Mouse (Mus musculus): Measurements from ENCODE around the gene Ireb2. TPM values are rescaled to one million over a fixed set of nuclear protein-coding genes. Genes with fewer than 3 reads are reported as not detected.

The Ireb2 gene
- polyA plus RNA-seq, 1 experiment from 2014 or later = 67.4 TPM

DNA sequence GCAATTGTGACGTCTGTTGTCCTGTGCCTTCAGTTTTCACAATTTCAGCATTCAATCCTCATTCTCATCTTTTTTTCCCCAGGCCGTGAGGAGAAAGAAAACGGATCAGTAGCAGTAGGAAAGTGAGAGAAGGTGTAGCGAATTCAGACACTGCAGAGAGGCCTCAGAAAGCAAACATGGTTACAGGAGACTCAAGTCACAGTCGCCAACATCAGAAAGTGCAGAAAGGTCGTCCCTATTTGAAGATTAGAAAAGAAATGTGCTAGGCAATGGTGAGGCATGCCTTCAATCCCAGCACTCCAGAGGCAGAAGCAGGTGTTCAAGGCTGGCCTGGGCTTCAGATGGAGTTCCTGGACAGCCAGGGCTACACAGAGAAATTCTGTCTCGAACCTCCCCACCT, 52.0 kb downstream of the Ireb2 start:
- Histone ChIP-seq H3K9ac (replicated peaks; ENCODE audit: low read length) (no peak overlapping the region), H3K4me1 (ENCODE audit: control insufficient read depth, insufficient read depth, low read length) (no peaks in the 10 kb centered on the region), H3K27ac (replicated peaks; ENCODE audit: low read depth, low read length) (no peak overlapping the region), H3K9me3 (replicated peaks; ENCODE audit: control insufficient read depth, low read length) (no peaks in the 10 kb centered on the region), H3K4me2 (ENCODE audit: low read depth, low read length) (no peak overlapping the region), H3K4me3 (ENCODE audit: low read depth, low read length) (no peak overlapping the region), H3K27me3 (ENCODE audit: control insufficient read depth, insufficient read depth, low read length) (no peaks in the 10 kb centered on the region), H3K36me3 (replicated peaks; ENCODE audit: control insufficient read depth, insufficient read depth, low read depth, low read length) (no peaks in the 10 kb centered on the region)
- DNase-seq (ENCODE audit: low spot score) (no peak), ATAC-seq (replicated peaks; ENCODE audit: insufficient number of reproducible peaks, low FRiP score, low TSS enrichment, low read depth) (no peak)
- WGBS = 61% methylated on average over 7 of the region's 7 CpGs

DNA sequence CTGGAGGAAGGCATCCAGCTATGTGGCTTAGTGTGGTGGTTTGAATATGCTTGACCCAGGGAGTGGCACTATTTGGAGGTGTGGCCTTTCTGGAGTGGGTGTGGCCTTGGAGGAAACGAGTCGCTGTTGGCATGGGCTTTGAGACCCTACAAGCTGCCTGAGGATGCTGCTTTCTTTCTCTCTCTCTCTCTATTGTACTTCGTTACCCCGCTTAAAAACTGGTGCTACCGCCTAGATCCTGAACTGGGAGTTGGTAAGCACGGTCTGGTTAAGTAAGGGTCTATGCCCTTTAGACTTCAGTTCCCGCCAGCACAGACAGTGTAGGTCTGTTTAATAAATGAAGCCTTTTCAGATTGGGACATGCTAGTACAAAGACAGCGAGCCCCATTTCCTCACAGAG, 52.8 kb downstream of the Ireb2 start:
- ATAC-seq (replicated peaks; ENCODE audit: insufficient number of reproducible peaks, low FRiP score, low TSS enrichment, low read depth) = no peak; the same call in 1 of the 2 replicates
- no peak overlapping the region for H3K27ac ChIP-seq (replicated peaks; ENCODE audit: low read depth, low read length)
- DNase-seq (ENCODE audit: low spot score) = no peak
- no peak overlapping the region for H3K4me3 ChIP-seq (ENCODE audit: low read depth, low read length)
- H3K27me3 ChIP-seq (ENCODE audit: control insufficient read depth, insufficient read depth, low read length) = no peaks in the 10 kb centered on the region
- H3K4me1 ChIP-seq (ENCODE audit: control insufficient read depth, insufficient read depth, low read length) = no peaks in the 10 kb centered on the region
- H3K4me2 ChIP-seq (ENCODE audit: low read depth, low read length) = peak overlapping the region; percentile 23
- no peaks in the 10 kb centered on the region for H3K36me3 ChIP-seq (replicated peaks; ENCODE audit: control insufficient read depth, insufficient read depth, low read depth, low read length)
- H3K9ac ChIP-seq (replicated peaks; ENCODE audit: low read length) = no peak overlapping the region
- WGBS = 77% methylated on average over 8 of the region's 8 CpGs
- H3K9me3 ChIP-seq (replicated peaks; ENCODE audit: control insufficient read depth, low read length) = no peaks in the 10 kb centered on the region

DNA sequence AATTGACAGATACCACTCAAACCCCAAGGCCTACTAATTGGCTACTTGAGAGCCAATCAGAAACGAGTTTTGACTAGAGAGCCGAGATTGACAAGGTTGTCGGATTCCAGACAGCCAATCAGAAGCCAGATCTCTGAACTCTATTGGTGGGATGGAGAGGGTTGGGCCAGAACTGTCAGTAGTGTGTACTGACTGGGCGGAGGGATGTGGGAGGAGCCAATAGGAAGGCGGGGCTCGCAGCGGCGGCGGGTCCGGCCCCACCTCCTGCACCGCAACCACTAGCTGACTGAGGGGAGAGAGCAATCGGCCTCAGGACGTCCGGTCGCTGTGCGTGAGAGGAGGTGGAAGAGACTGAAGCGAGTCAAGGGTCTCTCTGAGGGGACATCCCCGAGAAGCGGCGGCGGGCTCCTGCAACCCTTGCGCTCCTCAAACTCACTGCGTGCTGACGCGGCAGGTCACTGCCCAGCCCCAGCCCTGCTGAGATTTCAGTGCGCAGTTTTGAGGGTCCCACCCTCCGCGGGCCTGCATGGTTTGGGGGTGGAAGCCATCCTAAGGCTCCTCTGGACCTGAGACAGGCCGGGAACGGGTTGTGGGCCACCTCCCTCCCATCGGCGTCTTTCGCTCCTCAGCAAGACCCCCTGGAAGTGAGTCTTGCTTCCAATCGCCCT, 53.6 kb downstream of the Ireb2 start, which contains the start of gene Hykk:
Hykk (plus strand) TSS at position 274 of the 668 bp plus-strand sequence.
- H3K4me1 ChIP-seq (ENCODE audit: control insufficient read depth, insufficient read depth, low read length) = no peaks in the 10 kb centered on the region
- H3K27me3 ChIP-seq (ENCODE audit: control insufficient read depth, insufficient read depth, low read length) = no peaks in the 10 kb centered on the region
- under 1% methylated on average over 34 of the region's 34 CpGs for WGBS
- DNase-seq (ENCODE audit: low spot score) (peak; percentile 95), ATAC-seq (replicated peaks; ENCODE audit: insufficient number of reproducible peaks, low FRiP score, low TSS enrichment, low read depth) (peak; percentile 99)
- H3K27ac ChIP-seq (replicated peaks; ENCODE audit: low read depth, low read length) = peak within 1 kb of the TSS; percentile 7; the same call in 1 of the 2 replicates
- peak within 1 kb of the TSS; percentile 59 for H3K9ac ChIP-seq (replicated peaks; ENCODE audit: low read length)
- no peaks in the 10 kb centered on the region for H3K36me3 ChIP-seq (replicated peaks; ENCODE audit: control insufficient read depth, insufficient read depth, low read depth, low read length)
- H3K4me2 ChIP-seq (ENCODE audit: low read depth, low read length) = peak within 1 kb of the TSS; percentile 76
- no peaks in the 10 kb centered on the region for H3K9me3 ChIP-seq (replicated peaks; ENCODE audit: control insufficient read depth, low read length)
- H3K4me3 ChIP-seq (ENCODE audit: low read depth, low read length) = peak within 1 kb of the TSS; percentile 67

GRCm38 (mm10) chr9:54918191-54918590, 54.6 kb downstream of the Ireb2 start:
- H3K4me3 ChIP-seq (ENCODE audit: low read depth, low read length) = no peak overlapping the region

DNA sequence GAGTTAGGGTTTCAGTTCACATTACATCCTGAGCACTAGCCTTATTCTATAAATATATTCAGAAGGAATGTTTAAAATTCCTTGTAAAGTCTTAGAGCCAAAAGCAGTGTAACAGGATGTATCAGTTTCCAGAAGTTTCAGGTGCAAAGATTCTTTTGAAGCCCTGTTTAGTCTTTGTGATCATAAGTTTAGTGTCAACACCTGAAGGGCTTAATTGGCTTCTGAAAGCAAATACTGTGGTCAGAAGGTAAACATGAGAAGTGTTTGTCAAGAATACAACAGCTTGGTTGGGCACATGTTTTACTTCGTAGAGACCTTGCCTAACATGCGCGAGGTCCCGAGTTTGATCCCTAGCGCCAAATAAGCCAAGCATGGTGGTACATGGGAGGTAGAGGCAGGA, 55.2 kb downstream of the Ireb2 start:
- ATAC-seq (replicated peaks; ENCODE audit: insufficient number of reproducible peaks, low FRiP score, low TSS enrichment, low read depth) (no peak), DNase-seq (ENCODE audit: low spot score) (no peak)
- Histone ChIP-seq H3K27me3 (ENCODE audit: control insufficient read depth, insufficient read depth, low read length) (no peaks in the 10 kb centered on the region), H3K27ac (replicated peaks; ENCODE audit: low read depth, low read length) (no peak overlapping the region), H3K36me3 (replicated peaks; ENCODE audit: control insufficient read depth, insufficient read depth, low read depth, low read length) (no peaks in the 10 kb centered on the region), H3K4me1 (ENCODE audit: control insufficient read depth, insufficient read depth, low read length) (no peaks in the 10 kb centered on the region), H3K4me2 (ENCODE audit: low read depth, low read length) (no peak overlapping the region), H3K9me3 (replicated peaks; ENCODE audit: control insufficient read depth, low read length) (no peaks in the 10 kb centered on the region), H3K4me3 (ENCODE audit: low read depth, low read length) (no peak overlapping the region), H3K9ac (replicated peaks; ENCODE audit: low read length) (no peak overlapping the region)
- WGBS = 96% methylated on average over 5 of the region's 5 CpGs

More at GRCm38 (mm10) chr9:54918191-54918590, 54.6 kb downstream of the Ireb2 start:
- H3K36me3 ChIP-seq (replicated peaks; ENCODE audit: control insufficient read depth, insufficient read depth, low read depth, low read length) = no peaks in the 10 kb centered on the region
- H3K27ac ChIP-seq (replicated peaks; ENCODE audit: low read depth, low read length) = no peak overlapping the region
- 79% methylated on average over 2 of the region's 2 CpGs for WGBS
- no peak overlapping the region for H3K4me2 ChIP-seq (ENCODE audit: low read depth, low read length)
- H3K9me3 ChIP-seq (replicated peaks; ENCODE audit: control insufficient read depth, low read length) = no peaks in the 10 kb centered on the region
- ATAC-seq (replicated peaks; ENCODE audit: insufficient number of reproducible peaks, low FRiP score, low TSS enrichment, low read depth) = no peak
- H3K4me1 ChIP-seq (ENCODE audit: control insufficient read depth, insufficient read depth, low read length) = no peaks in the 10 kb centered on the region
- no peaks in the 10 kb centered on the region for H3K27me3 ChIP-seq (ENCODE audit: control insufficient read depth, insufficient read depth, low read length)
- no peak overlapping the region for H3K9ac ChIP-seq (replicated peaks; ENCODE audit: low read length)
- DNase-seq (ENCODE audit: low spot score) = no peak

- Histone ChIP-seq H3K9ac (replicated peaks; ENCODE audit: low read length) (no peak overlapping the region), H3K9me3 (replicated peaks; ENCODE audit: control insufficient read depth, low read length) (no peaks in the 10 kb centered on the region), H3K4me2 (ENCODE audit: low read depth, low read length) (no peak overlapping the region), H3K27me3 (ENCODE audit: control insufficient read depth, insufficient read depth, low read length) (no peaks in the 10 kb centered on the region), H3K27ac (replicated peaks; ENCODE audit: low read depth, low read length) (no peak overlapping the region), H3K36me3 (replicated peaks; ENCODE audit: control insufficient read depth, insufficient read depth, low read depth, low read length) (no peaks in the 10 kb centered on the region), H3K4me3 (ENCODE audit: low read depth, low read length) (no peak overlapping the region), H3K4me1 (ENCODE audit: control insufficient read depth, insufficient read depth, low read length) (no peaks in the 10 kb centered on the region)
- ATAC-seq (replicated peaks; ENCODE audit: insufficient number of reproducible peaks, low FRiP score, low TSS enrichment, low read depth) (no peak), DNase-seq (ENCODE audit: low spot score) (no peak)
- 55% methylated on average over 4 of the region's 4 CpGs for whole genome bisulfite sequencing
Measured at GRCm38 (mm10) chr9:54919946-54920345, 56.4 kb downstream of the Ireb2 start.

DNA sequence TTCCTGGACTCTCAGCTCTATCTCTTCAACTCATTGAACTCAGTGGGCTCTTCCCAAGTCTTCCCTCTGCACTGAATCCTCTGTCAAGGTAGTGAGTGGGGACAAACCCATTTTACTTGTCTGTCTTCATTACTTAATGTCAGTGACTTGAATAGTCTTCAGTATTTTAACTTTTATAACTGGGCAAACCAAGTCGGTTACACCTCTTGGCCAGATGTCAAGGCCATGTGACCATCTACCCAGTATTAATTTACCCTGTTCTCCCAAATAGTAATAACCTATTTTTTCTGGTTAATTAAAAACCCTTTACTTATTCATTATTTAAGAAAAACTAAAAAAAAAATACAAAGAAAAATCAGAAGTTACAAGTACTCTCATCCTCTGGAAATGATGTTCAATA, 67.2 kb downstream of the Ireb2 start:
- H3K27me3 ChIP-seq (ENCODE audit: control insufficient read depth, insufficient read depth, low read length) = no peaks in the 10 kb centered on the region
- no peak overlapping the region for H3K9ac ChIP-seq (replicated peaks; ENCODE audit: low read length)
- DNase-seq (ENCODE audit: low spot score) (no peak), ATAC-seq (replicated peaks; ENCODE audit: insufficient number of reproducible peaks, low FRiP score, low TSS enrichment, low read depth) (no peak)
- no peak overlapping the region for H3K4me3 ChIP-seq (ENCODE audit: low read depth, low read length)
- WGBS = 81% methylated on average over 1 of the region's 1 CpGs
- H3K9me3 ChIP-seq (replicated peaks; ENCODE audit: control insufficient read depth, low read length) = no peaks in the 10 kb centered on the region
- no peak overlapping the region for H3K4me2 ChIP-seq (ENCODE audit: low read depth, low read length)
- no peaks in the 10 kb centered on the region for H3K36me3 ChIP-seq (replicated peaks; ENCODE audit: control insufficient read depth, insufficient read depth, low read depth, low read length)
- H3K4me1 ChIP-seq (ENCODE audit: control insufficient read depth, insufficient read depth, low read length) = no peaks in the 10 kb centered on the region
- no peak overlapping the region for H3K27ac ChIP-seq (replicated peaks; ENCODE audit: low read depth, low read length)

DNA sequence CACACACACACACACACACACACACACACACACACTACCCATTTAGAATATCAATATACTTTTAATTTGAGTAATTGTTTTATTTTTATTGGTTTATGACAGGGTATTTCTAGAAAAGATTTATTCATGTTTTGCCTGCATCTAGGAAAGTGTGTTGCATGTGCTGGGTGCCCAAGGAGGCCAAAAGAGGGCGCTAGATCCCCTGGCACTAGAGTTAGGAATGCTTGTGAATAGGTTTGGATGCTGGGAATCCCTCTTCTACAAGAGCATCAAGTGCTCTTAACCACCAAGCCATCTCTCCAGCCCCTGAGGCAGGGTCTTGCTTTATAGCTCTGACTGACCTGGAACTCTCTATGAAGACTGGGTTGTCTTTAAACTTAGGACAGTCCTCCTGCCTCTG, 68.2 kb downstream of the Ireb2 start:
- Histone ChIP-seq H3K9me3 (replicated peaks; ENCODE audit: control insufficient read depth, low read length) (no peaks in the 10 kb centered on the region), H3K9ac (replicated peaks; ENCODE audit: low read length) (no peak overlapping the region), H3K36me3 (replicated peaks; ENCODE audit: control insufficient read depth, insufficient read depth, low read depth, low read length) (no peaks in the 10 kb centered on the region), H3K27ac (replicated peaks; ENCODE audit: low read depth, low read length) (no peak overlapping the region), H3K4me2 (ENCODE audit: low read depth, low read length) (no peak overlapping the region), H3K27me3 (ENCODE audit: control insufficient read depth, insufficient read depth, low read length) (no peaks in the 10 kb centered on the region), H3K4me1 (ENCODE audit: control insufficient read depth, insufficient read depth, low read length) (no peaks in the 10 kb centered on the region), H3K4me3 (ENCODE audit: low read depth, low read length) (no peak overlapping the region)
- no peak for DNase-seq (ENCODE audit: low spot score)
- ATAC-seq (replicated peaks; ENCODE audit: insufficient number of reproducible peaks, low FRiP score, low TSS enrichment, low read depth) = no peak
- whole genome bisulfite sequencing = 7% methylated on average over 1 of the region's 1 CpGs

Data from embryonic facial prominence, embryonic 11.5 days (tissue).